Mouse (Mus musculus) stomach, embryonic 16.5 days (tissue): ENCODE measurements around the gene Lsm5. TPM values are rescaled to one million over a fixed set of nuclear protein-coding genes. Genes with fewer than 3 reads are reported as not detected.

Source experiments
- ATAC-seq: fragments of 200-750 bp; cut with Nextera tagmentation; 2 replicates; pipeline ENCODE4 v1.8.0; 2017; ENCODE audit warnings: moderate number of reproducible peaks, moderate TSS enrichment; ENCODE audit not compliant: insufficient read depth, low FRiP score
- H3K27ac ChIP-seq: fragments of 300-500 bp; sonication (generic); 2 replicates; pipeline ENCODE4 v1.5.1; 2014; ENCODE audit warnings: low read length
- H3K27me3 ChIP-seq: fragments of 300-500 bp; sonication (generic); 2 replicates; pipeline ENCODE4 v1.6.1; 2014; ENCODE audit warnings: low read length, control low read depth, mixed read lengths; ENCODE audit not compliant: control insufficient read depth, insufficient read depth
- H3K36me3 ChIP-seq: fragments of 300-500 bp; sonication (generic); 2 replicates; pipeline ENCODE4 v1.6.1; 2014; ENCODE audit warnings: low read length; ENCODE audit not compliant: control insufficient read depth, insufficient read depth
- H3K4me1 ChIP-seq: fragments of 300-500 bp; sonication (generic); 2 replicates; pipeline ENCODE4 v1.6.1; 2014; ENCODE audit warnings: low read length, control low read depth, mixed read lengths; ENCODE audit not compliant: control insufficient read depth, insufficient read depth
- H3K4me2 ChIP-seq: fragments of 300-500 bp; sonication (generic); 2 replicates; pipeline ENCODE4 v1.6.1; 2014; ENCODE audit warnings: low read depth, low read length, mixed read lengths
- H3K4me3 ChIP-seq: fragments of 300-500 bp; sonication (generic); replicated peaks from 2 replicates; pipeline ENCODE4 v1.5.1; 2014; ENCODE audit warnings: mild to moderate bottlenecking, low read length
- H3K9ac ChIP-seq: fragments of 300-500 bp; sonication (generic); 2 replicates; pipeline ENCODE4 v1.6.1; 2014; ENCODE audit warnings: low read length
- H3K9me3 ChIP-seq: fragments of 300-500 bp; sonication (generic); replicated peaks from 2 replicates; pipeline ENCODE4 v1.6.1; 2016; ENCODE audit warnings: low read length, control low read depth; ENCODE audit not compliant: control insufficient read depth
- WGBS: fragments of 180-500 bp; shearing (Covaris S2); extraction: QIAGEN DNeasy Blood & Tissue Kit; methylation state at CpG from one replicate; pipeline ENCODE4 v1.1.7; 2014; 5-methylcytosine and 5-hydroxymethylcytosine counted together
- polyA plus RNA-seq: library from polyadenylated mRNA; unstranded; fragments of >200 nt; fragmentation: Nextera tagmentation; extraction: Ambion mirVana; gene quantifications from 2 replicates; pipeline ENCODE4 v1.2.1, GENCODE M21; 2015

The Lsm5 gene
- polyA plus RNA-seq, 1 experiment from 2014 or later, result 119 TPM

DNA sequence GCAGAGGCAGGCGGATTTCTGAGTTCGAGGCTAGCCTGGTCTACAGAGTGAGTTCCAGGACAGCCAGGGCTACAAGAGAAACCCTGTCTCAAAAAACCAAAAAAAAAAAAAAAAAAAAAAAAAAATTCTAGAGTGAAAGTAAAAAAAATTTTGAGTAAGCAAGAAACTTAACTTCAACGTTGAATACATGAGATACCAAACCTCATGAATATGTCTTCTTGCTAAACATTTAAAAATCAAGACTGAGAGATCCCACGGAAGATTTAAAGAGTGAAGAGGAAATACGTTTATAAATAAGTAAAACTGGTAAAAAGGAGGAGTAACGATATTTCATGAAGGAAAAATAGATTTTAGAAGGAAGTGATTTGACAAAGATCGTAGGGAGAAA lies 9.7 kb upstream of the Lsm5 start:
- Histone ChIP-seq H3K27ac (peak overlapping the region; percentile 90; the same call in 1 of the 2 replicates), H3K4me1 (peaks cover 5% of the 10 kb centered on the region), H3K9me3 (no peaks in the 10 kb centered on the region), H3K9ac (no peak overlapping the region), H3K4me3 (peak overlapping the region; percentile 69), H3K4me2 (peak overlapping the region; percentile 52), H3K36me3 (no peaks in the 10 kb centered on the region), H3K27me3 (no peaks in the 10 kb centered on the region)
- WGBS, result 40% methylated on average over 7 of the region's 7 CpGs
- no peak for ATAC-seq

DNA sequence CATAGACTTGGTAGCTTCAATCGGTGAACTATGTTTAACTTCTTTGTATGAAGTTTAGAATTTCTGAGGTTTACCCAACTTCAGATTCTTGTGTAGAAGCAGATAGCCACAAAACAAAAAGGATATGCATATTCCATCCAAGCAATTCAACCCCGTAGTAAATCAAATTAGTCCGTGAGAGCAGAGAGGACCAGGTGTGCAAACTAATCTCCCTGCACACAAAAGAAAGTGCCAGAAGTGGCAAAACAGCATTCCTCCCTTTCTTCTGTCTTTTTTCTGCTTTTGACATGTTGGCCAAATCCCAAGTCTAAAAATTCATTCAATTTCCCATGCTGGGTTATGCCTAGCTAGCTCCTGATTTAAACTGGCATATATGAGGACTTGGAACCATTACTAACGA lies 12.1 kb downstream of the Lsm5 start:
- H3K27me3 ChIP-seq, result no peaks in the 10 kb centered on the region
- WGBS, result 46% methylated on average over 4 of the region's 4 CpGs
- ATAC-seq, result no peak
- H3K9ac ChIP-seq, result no peak overlapping the region
- no peak overlapping the region for H3K4me3 ChIP-seq
- H3K36me3 ChIP-seq, result no peaks in the 10 kb centered on the region
- peak overlapping the region; percentile 46 for H3K27ac ChIP-seq
- H3K4me2 ChIP-seq, result no peak overlapping the region
- no peaks in the 10 kb centered on the region for H3K9me3 ChIP-seq
- no peaks in the 10 kb centered on the region; the same call in 1 of the 2 replicates for H3K4me1 ChIP-seq

DNA sequence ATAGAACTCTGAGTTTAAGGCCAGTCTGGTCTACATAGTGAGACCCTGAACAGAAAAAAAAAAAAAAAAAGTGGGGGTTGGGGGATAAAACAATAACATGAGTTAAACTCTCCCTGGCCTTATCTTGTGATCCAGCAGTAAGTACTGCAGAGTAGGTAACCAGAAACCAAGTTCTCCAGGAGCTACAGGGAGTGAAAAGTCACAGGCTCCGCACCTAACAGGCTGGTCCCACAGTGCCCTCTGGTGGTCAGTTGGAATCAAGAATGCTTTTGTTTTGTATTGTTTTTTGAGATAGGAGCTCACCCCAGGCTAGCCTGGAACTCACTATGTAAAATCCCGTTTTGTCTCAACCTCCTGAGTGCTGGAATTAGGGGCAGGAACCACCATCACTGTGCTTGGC lies 13.3 kb downstream of the Lsm5 start:
- Histone ChIP-seq H3K27me3 (no peaks in the 10 kb centered on the region), H3K4me2 (no peak overlapping the region), H3K4me1 (no peaks in the 10 kb centered on the region; the same call in 1 of the 2 replicates), H3K9ac (no peak overlapping the region), H3K27ac (no peak overlapping the region), H3K36me3 (no peaks in the 10 kb centered on the region), H3K4me3 (no peak overlapping the region), H3K9me3 (no peaks in the 10 kb centered on the region)
- WGBS, result 3% methylated on average over 2 of the region's 2 CpGs
- ATAC-seq, result peak; percentile 60; the same call in 1 of the 2 replicates

DNA sequence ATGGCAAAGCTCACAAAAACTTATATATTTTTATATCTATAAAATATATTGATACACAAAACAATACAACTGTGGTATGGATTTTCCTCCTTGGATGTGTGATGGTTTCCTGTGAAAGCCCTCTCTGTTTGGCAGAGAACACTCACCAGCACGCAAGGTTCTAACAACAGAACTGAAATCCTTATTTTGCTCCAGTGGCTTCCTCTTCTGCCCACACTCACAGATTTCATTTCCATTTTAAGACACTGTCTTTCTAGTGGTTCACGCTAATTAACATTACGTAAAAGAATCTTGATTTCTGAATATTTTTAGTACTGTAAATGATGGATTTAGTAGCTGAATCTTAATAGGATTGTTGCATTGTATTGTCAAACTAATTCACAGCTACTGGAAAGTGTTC lies 16.3 kb downstream of the Lsm5 start:
- no peak overlapping the region for H3K27ac ChIP-seq
- no peaks in the 10 kb centered on the region for H3K27me3 ChIP-seq
- H3K36me3 ChIP-seq, result no peaks in the 10 kb centered on the region
- H3K4me2 ChIP-seq, result no peak overlapping the region
- no peak overlapping the region for H3K4me3 ChIP-seq
- ATAC-seq, result no peak
- WGBS, result 92% methylated on average over 3 of the region's 3 CpGs
- H3K4me1 ChIP-seq, result no peaks in the 10 kb centered on the region; the same call in 1 of the 2 replicates
- no peak overlapping the region for H3K9ac ChIP-seq
- H3K9me3 ChIP-seq, result no peaks in the 10 kb centered on the region

DNA sequence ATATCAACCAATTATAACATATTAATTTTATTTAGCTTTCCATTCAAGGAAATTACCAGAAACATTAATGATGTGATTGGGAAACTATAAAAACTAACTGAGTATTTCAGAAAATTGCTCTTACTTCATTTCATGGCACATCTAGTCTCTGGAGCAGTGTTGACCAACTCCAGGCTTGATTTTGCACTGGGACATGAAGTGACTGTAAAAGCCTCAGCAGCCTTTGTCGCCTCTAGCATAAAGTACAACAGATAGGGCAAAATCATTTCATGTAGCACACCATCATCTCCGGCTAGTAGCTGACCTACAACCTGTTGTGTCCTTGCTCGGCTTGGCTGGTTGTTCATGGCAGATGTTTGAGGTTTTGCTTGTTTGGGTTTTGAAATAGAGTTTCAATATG lies 40.1 kb downstream of the Lsm5 start:
- Histone ChIP-seq H3K36me3 (no peaks in the 10 kb centered on the region), H3K4me3 (no peak overlapping the region), H3K27me3 (no peaks in the 10 kb centered on the region), H3K9ac (no peak overlapping the region), H3K4me2 (no peak overlapping the region), H3K9me3 (no peaks in the 10 kb centered on the region), H3K27ac (no peak overlapping the region), H3K4me1 (no peaks in the 10 kb centered on the region)
- whole genome bisulfite sequencing, result 87% methylated on average over 3 of the region's 3 CpGs
- ATAC-seq, result no peak

DNA sequence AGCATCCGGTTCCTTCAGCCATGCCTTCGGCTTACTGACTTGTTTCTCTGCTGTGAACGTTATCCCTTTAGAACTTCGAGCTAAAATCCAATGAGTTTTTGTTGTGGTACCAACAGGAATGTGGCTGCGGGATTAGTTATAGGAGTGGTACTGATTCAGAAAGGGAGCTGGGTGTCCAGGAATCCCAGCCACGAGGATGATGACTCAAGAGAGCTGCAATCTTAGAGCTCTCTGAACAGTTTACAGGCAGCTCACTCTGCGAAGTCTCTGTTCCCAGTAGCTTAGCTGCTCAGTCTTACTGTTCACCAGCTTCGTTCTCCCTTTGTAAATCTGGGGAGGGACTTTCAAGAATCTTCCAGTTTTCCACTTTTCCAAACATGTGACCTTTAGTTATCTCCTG lies 49.1 kb downstream of the Lsm5 start:
- H3K4me3 ChIP-seq, result no peak overlapping the region
- no peaks in the 10 kb centered on the region for H3K4me1 ChIP-seq
- peaks cover 6% of the 10 kb centered on the region; the same call in 1 of the 2 replicates for H3K27me3 ChIP-seq
- WGBS, result 79% methylated on average over 8 of the region's 8 CpGs
- ATAC-seq, result no peak
- no peak overlapping the region for H3K27ac ChIP-seq
- no peak overlapping the region for H3K9ac ChIP-seq
- H3K36me3 ChIP-seq, result no peaks in the 10 kb centered on the region
- H3K4me2 ChIP-seq, result no peak overlapping the region
- H3K9me3 ChIP-seq, result no peaks in the 10 kb centered on the region

DNA sequence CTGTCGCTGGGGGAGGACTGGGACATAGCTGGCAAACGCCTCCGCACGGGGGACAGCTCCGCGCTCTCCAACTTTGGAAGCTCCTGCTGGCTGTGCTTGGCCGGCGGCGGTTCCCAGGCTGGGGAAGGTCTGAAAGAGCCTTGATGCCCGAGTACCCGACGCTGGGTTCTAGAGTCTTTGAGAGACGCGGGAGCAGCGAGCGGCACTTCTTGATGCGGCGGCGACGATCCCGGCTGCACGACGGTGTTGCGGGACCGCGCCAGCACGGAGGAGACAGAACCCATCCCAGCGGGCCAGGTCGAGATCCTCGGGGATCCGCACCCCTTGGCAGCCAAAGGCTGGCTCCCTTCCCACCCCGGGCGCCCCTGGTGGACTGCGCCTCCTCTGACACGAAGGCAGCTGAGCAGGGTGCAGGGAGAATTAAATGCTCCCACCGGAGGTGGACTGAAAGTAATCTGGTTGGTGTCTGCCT lies 52.4 kb downstream of the Lsm5 start:
- peak overlapping the region; percentile 63 for H3K9ac ChIP-seq
- no peak overlapping the region for H3K27ac ChIP-seq
- no peaks in the 10 kb centered on the region for H3K4me1 ChIP-seq
- H3K4me2 ChIP-seq, result peak overlapping the region; percentile 84
- peak; percentile 21; the same call in 1 of the 2 replicates for ATAC-seq
- no peaks in the 10 kb centered on the region for H3K36me3 ChIP-seq
- peaks cover 6% of the 10 kb centered on the region; the same call in 1 of the 2 replicates for H3K27me3 ChIP-seq
- peak overlapping the region; percentile 49 for H3K4me3 ChIP-seq
- no peaks in the 10 kb centered on the region for H3K9me3 ChIP-seq
- WGBS, result under 1% methylated on average over 36 of the region's 36 CpGs

Other genes with a start within 250 kb of the Lsm5 start
- gene Pde1c, start 135.6 kb downstream of the Lsm5 start, polyA plus RNA-seq, result 2.7 and 3.3 TPM in 2 replicates
- 12.6 and 13.5 TPM in 2 replicates for gene Avl9, start 10.2 kb upstream of the Lsm5 start, polyA plus RNA-seq
- gene Kbtbd2, start 93.1 kb upstream of the Lsm5 start, polyA plus RNA-seq, result 22.6 and 24.0 TPM in 2 replicates
- gene Fkbp9, start 127.3 kb upstream of the Lsm5 start, polyA plus RNA-seq, result 150 TPM in 2 replicates
- gene Nt5c3, start 219.2 kb upstream of the Lsm5 start, polyA plus RNA-seq, result 72.2 and 77.4 TPM in 2 replicates
- gene Vmn1r4, start 219.3 kb upstream of the Lsm5 start, polyA plus RNA-seq, result 0.11 and 0.21 TPM in 2 replicates